Mouse (Mus musculus) kidney, adult 2 months (tissue): Measurements from ENCODE around the gene Adgrd1. TPM values are rescaled to one million over a fixed set of nuclear protein-coding genes. Genes with fewer than 3 reads are reported as not detected.

ENCODE experiments used
- DNase-seq: peaks from one replicate; pipeline ENCODE4 v3.0.0; 2021
- H3K27ac ChIP-seq: fragments of 200-500 bp; 2 replicates; pipeline ENCODE4 v1.5.1; 2012; ENCODE audit warnings: low read depth, low read length, control low read depth, inconsistent platforms; ENCODE audit not compliant: insufficient read depth
- H3K27me3 ChIP-seq: fragments of 200-500 bp; replicated peaks from 2 replicates; pipeline ENCODE4 v1.6.1; 2012; ENCODE audit warnings: mild to moderate bottlenecking, moderate library complexity, low read length, inconsistent platforms; ENCODE audit not compliant: control insufficient read depth, insufficient read depth
- H3K36me3 ChIP-seq: fragments of 200-500 bp; 2 replicates; pipeline ENCODE4 v1.6.1; 2012; ENCODE audit warnings: mild to moderate bottlenecking, moderate library complexity, low read length, inconsistent platforms; ENCODE audit not compliant: control insufficient read depth, insufficient read depth
- H3K4me1 ChIP-seq: fragments of 200-500 bp; 2 replicates; pipeline ENCODE4 v1.6.1; 2011; ENCODE audit warnings: low read length; ENCODE audit not compliant: control insufficient read depth, insufficient read depth
- H3K4me3 ChIP-seq: fragments of 200-500 bp; 2 replicates; pipeline ENCODE4 v1.5.1; 2011; ENCODE audit warnings: mild to moderate bottlenecking, low read depth, low read length, control low read depth; ENCODE audit not compliant: insufficient read depth
- CTCF ChIP-seq: fragments of 200-500 bp; conservative IDR thresholded peaks from 2 replicates; pipeline ENCODE4 v1.5.1; 2011; ENCODE audit warnings: low read depth, mild to moderate bottlenecking, control low read depth, low read length, moderate library complexity, mixed read lengths; ENCODE audit not compliant: insufficient read depth, insufficient read length
- POLR2A ChIP-seq: fragments of 200-500 bp; IDR thresholded peaks from one replicate; pipeline ENCODE4 v1.6.1; 2011; ENCODE audit warnings: low read depth, low read length, control low read depth
- WGBS: fragments of 180-500 bp; shearing (Covaris S2); methylation state at CpG from one replicate; pipeline ENCODE4 v1.1.7; 2018; 5-methylcytosine and 5-hydroxymethylcytosine counted together
- polyA plus RNA-seq: library from polyadenylated mRNA; depleted of rRNA; stranded (reverse); fragments of >200 nt; gene quantifications from 2 replicates; pipeline ENCODE4 v1.2.3, GENCODE M21; 2012

The Adgrd1 gene
- polyA plus RNA-seq, 1 experiment: 1.1 TPM

DNA sequence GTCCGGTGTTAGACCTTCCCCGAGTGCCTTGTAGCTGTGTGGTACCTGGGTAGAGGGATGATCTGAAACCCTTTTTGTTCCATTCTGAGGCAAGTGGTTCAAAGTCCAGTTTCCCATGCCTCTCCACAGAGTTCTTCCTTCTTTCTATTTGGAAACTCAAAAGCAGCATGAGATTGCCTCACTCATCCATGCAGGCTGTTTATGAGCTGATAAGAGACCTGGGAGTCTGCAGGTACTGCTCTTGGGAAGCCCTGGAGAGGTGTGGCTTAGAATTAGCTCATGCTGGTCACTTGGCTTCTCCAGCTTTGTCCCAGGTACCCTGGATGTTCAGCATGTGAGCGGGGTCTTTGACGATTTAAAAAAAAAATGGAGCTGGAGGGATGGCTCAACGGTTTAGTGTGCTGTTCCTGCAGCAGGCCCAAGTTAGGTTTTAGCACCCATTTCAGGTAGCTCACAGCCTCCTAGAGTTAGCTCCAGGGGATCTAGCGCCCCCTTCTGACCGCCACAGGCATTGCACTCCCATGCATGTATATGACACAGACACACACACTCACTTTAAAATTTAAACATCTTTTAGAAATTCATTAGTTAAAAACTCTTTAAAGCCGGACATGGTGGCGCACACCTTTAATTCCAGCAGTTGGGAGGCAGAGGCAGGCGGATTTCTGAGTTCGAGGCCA lies 65.0 kb downstream of the Adgrd1 start:
- TF ChIP-seq POLR2A: no peak
- TF ChIP-seq CTCF: peak; percentile 23; the same call in 1 of the 2 replicates
- Histone ChIP-seq H3K27ac (no peak overlapping the region), H3K4me1 (peaks cover 6% of the 10 kb centered on the region), H3K4me3 (no peak overlapping the region), H3K27me3 (no peaks in the 10 kb centered on the region), H3K36me3 (no peaks in the 10 kb centered on the region)
- 82% methylated on average over 11 of the region's 11 CpGs for WGBS
- no peak for DNase-seq

GRCm38 (mm10) chr5:129163416-129163815 lies 66.9 kb downstream of the Adgrd1 start:
- Histone ChIP-seq H3K36me3 (no peaks in the 10 kb centered on the region), H3K27me3 (no peaks in the 10 kb centered on the region), H3K27ac (no peak overlapping the region), H3K4me3 (no peak overlapping the region), H3K4me1 (peaks cover 6% of the 10 kb centered on the region)
- TF ChIP-seq CTCF (no peak), POLR2A (no peak)
- DNase-seq: no peak
- 64% methylated on average over 8 of the region's 8 CpGs for WGBS

GRCm38 (mm10) chr5:129164091-129164490 lies 67.5 kb downstream of the Adgrd1 start:
- WGBS: 8% methylated on average over 10 of the region's 10 CpGs
- peak; percentile 72 for DNase-seq
- H3K36me3 ChIP-seq: no peaks in the 10 kb centered on the region
- H3K4me1 ChIP-seq: peaks cover 6% of the 10 kb centered on the region
- no peak for TF ChIP-seq POLR2A
- no peak for TF ChIP-seq CTCF
- H3K27me3 ChIP-seq: no peaks in the 10 kb centered on the region
- peak overlapping the region; percentile 12; the same call in 1 of the 2 replicates for H3K27ac ChIP-seq
- no peak overlapping the region for H3K4me3 ChIP-seq

DNA sequence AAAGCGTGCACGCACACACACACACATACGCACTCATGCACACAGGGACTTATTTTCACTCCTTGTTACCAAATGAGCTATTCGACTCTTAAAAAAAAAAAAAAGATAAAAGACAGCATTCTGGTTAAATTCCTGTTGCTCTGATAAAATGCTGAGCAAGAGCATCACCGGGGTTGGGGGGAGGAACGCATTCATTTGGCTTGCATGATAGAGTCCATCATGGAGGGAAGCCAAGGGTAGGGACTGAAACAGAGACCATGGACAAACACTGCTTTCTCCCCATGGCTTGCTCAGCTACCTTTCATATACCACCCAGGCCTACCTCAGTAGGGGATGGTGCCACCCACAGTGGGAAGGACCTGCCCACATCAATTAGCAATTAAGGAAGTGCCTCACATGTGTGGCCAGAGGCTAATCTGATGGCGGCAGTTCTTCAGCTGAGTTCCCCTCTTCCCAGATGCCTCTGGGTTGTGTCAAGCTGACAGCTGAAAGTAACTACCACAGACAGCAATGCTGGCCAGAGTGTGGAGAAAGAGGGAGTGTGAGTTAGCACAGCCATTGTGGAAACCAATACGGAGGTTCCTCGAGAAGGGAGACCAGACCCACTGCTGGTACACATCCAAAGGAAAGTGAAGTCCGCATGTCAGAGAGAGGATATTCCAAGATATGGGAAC lies 68.5 kb downstream of the Adgrd1 start:
- Histone ChIP-seq H3K27ac (no peak overlapping the region), H3K36me3 (no peaks in the 10 kb centered on the region), H3K4me3 (no peak overlapping the region), H3K4me1 (peaks cover 6% of the 10 kb centered on the region), H3K27me3 (no peaks in the 10 kb centered on the region)
- no peak for TF ChIP-seq POLR2A
- TF ChIP-seq CTCF: no peak
- DNase-seq: peak; percentile 10
- 78% methylated on average over 10 of the region's 10 CpGs for WGBS

DNA sequence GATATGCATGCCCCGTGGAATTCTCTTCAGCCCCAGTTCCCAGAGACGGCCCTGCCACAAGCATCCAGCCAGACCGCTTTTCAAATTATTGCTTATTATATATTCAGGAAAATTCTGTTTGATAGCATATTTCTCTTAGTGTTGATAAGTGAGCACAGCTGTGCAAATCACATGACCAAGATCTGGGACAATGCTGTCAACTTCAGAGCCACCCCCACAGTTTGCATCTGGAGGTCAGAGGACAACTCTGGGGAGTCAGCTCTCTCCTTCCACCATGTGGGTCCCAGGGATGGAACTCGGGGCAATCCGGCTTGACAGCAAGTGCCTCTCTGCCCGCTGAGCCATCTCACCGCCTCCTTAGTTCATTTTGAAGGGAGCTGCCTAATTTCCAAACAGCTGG lies 69.0 kb downstream of the Adgrd1 start:
- Histone ChIP-seq H3K36me3 (no peaks in the 10 kb centered on the region), H3K27ac (no peak overlapping the region), H3K4me1 (peaks cover 6% of the 10 kb centered on the region), H3K27me3 (no peaks in the 10 kb centered on the region), H3K4me3 (no peak overlapping the region)
- TF ChIP-seq POLR2A (no peak), CTCF (no peak)
- WGBS: 76% methylated on average over 7 of the region's 7 CpGs
- DNase-seq: no peak

DNA sequence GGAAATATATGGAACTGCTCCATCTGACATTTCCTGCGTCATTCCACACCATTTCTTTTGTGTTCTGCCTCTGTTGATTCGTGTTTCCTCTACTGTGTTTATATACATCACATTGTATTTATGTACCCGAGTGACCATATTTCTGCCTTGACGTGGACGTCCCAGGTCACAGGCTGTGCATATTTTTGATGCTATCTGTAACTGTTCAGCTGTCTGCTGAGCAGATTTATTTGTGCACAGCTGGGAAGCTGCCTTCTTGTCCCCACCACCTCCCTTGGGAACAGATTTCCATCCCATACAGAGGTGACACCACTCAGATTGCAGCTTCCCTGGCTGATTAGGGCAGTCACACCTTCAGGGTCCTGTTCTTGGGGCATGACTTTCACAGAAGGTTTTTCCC lies 72.5 kb downstream of the Adgrd1 start:
- no peak overlapping the region for H3K4me3 ChIP-seq
- H3K4me1 ChIP-seq: peaks cover under 1% of the 10 kb centered on the region; the same call in 1 of the 2 replicates
- no peaks in the 10 kb centered on the region for H3K27me3 ChIP-seq
- no peaks in the 10 kb centered on the region for H3K36me3 ChIP-seq
- DNase-seq: no peak
- no peak overlapping the region for H3K27ac ChIP-seq
- 45% methylated on average over 5 of the region's 5 CpGs for WGBS
- TF ChIP-seq CTCF (no peak), POLR2A (no peak)

GRCm38 (mm10) chr5:129169567-129169966 lies 73.0 kb downstream of the Adgrd1 start:
- Histone ChIP-seq H3K27ac (no peak overlapping the region), H3K4me1 (no peaks in the 10 kb centered on the region), H3K27me3 (no peaks in the 10 kb centered on the region), H3K4me3 (no peak overlapping the region), H3K36me3 (no peaks in the 10 kb centered on the region)
- DNase-seq: no peak
- WGBS: 37% methylated on average over 4 of the region's 4 CpGs
- no peak for TF ChIP-seq POLR2A
- no peak for TF ChIP-seq CTCF
